Comparison of ENCODE assay signal across 18 mouse cellular contexts in genomic region chr11:8604789-8605569, GRCm38 (mm10). TPM values are rescaled to one million over a fixed set of nuclear protein-coding genes. Genes with fewer than 3 reads are reported as not detected.
A peak's percentile ranks its signal among the peaks of the same experiment; 100 is the strongest.
DNase-seq lines count a peak whose midpoint lies in the region; ATAC-seq lines count a peak whose summit lies in the region.
"Had no signal": no experiment of that assay in that cellular context is flagged by ENCODE, and none has a peak within 500 bp of the region (broad histone marks: within the 10 kb centered on the region; RNA-seq: fewer than 3 reads in every experiment).

No protein-coding gene starts in this region.

- H3K27ac ChIP-seq in heart, embryonic 12.5 days (ENCODE audit: poor library complexity, severe bottlenecking) = no peak overlapping the region
- no peak overlapping the region for H3K27ac ChIP-seq in liver, embryonic 16.5 days (ENCODE audit: low read length)
- H3K27ac ChIP-seq in liver, embryonic 11.5 days (ENCODE audit: low read depth, low read length) = no peak overlapping the region
- peak overlapping the region; percentile 88 for H3K27ac ChIP-seq in macrophage
- H3K27ac ChIP-seq: embryonic facial prominence, embryonic 15.5 days; heart, embryonic 10.5 days; hindbrain, embryonic 15.5 days; left cerebral cortex, adult 2 months; lung, embryonic 15.5 days had no signal

- H3K9me3 ChIP-seq in heart, embryonic 12.5 days (replicated peaks) = no peaks in the 10 kb centered on the region; the same call in 1 of the 2 replicates
- no peaks in the 10 kb centered on the region for H3K9me3 ChIP-seq in liver, embryonic 16.5 days (replicated peaks; ENCODE audit: control insufficient read depth, low read length)
- no peaks in the 10 kb centered on the region for H3K9me3 ChIP-seq in liver, embryonic 11.5 days (ENCODE audit: control insufficient read depth, low read length)
- H3K9me3 ChIP-seq: embryonic facial prominence, embryonic 15.5 days; heart, embryonic 10.5 days; hindbrain, embryonic 15.5 days; lung, embryonic 15.5 days had no signal

- H3K27me3 ChIP-seq in heart, embryonic 12.5 days (replicated peaks) = no peaks in the 10 kb centered on the region
- H3K27me3 ChIP-seq in liver, embryonic 16.5 days (ENCODE audit: control insufficient read depth, insufficient read depth, low read depth, low read length) = no peaks in the 10 kb centered on the region
- no peaks in the 10 kb centered on the region for H3K27me3 ChIP-seq in liver, embryonic 11.5 days (replicated peaks; ENCODE audit: control insufficient read depth, insufficient read depth, low read length)
- H3K27me3 ChIP-seq: embryonic facial prominence, embryonic 15.5 days; hindbrain, embryonic 15.5 days; lung, embryonic 15.5 days had no signal

- 0 out of 2 replicates have a peak, but pooled peaks cover 6% of the 10 kb centered on the region for H3K36me3 ChIP-seq in heart, embryonic 12.5 days
- no peaks in the 10 kb centered on the region for H3K36me3 ChIP-seq in liver, embryonic 16.5 days (ENCODE audit: control insufficient read depth, insufficient read depth)
- no peaks in the 10 kb centered on the region; the same call in 1 of the 2 replicates for H3K36me3 ChIP-seq in liver, embryonic 11.5 days (ENCODE audit: control insufficient read depth, insufficient read depth, low read length)
- H3K36me3 ChIP-seq in macrophage (ENCODE audit: inconsistent target) = peaks cover 4% of the 10 kb centered on the region; the same call in 1 of the 2 replicates
- H3K36me3 ChIP-seq: hindbrain, embryonic 15.5 days had no signal

- DNase-seq in heart, adult 11 months = peak; percentile 93
- DNase-seq in liver, embryonic 11.5 days (ENCODE audit: low spot score) = no peak
- peak; percentile 99 for DNase-seq in R1 (ENCODE audit: low read depth, low spot score)
- no peak for DNase-seq in lung, postnatal 4 days
- DNase-seq in Muller cell, postnatal 12 days (ENCODE audit: inconsistent ontology term) = no peak
- DNase-seq: cerebellum, adult 18-20 months; kidney, adult 9 months; kidney, postnatal 36 days had no signal

- no peak overlapping the region for H3K4me3 ChIP-seq in heart, embryonic 12.5 days
- no peak overlapping the region for H3K4me3 ChIP-seq in liver, embryonic 16.5 days (ENCODE audit: low read depth, low read length)
- H3K4me3 ChIP-seq in liver, embryonic 11.5 days (ENCODE audit: low read depth, low read length) = no peak overlapping the region
- H3K4me3 ChIP-seq in macrophage (ENCODE audit: inconsistent target) = no peak overlapping the region
- H3K4me3 ChIP-seq: embryonic facial prominence, embryonic 15.5 days; heart, embryonic 10.5 days; hindbrain, embryonic 15.5 days; left cerebral cortex, adult 2 months; lung, embryonic 15.5 days had no signal

- ATAC-seq in heart, embryonic 12.5 days (ENCODE audit: insufficient number of reproducible peaks, low FRiP score) = no peak
- 0 out of 2 replicates have a peak, but pooled peaks have one; percentile 30 for ATAC-seq in liver, embryonic 16.5 days (ENCODE audit: low read depth)
- no peak for ATAC-seq in liver, embryonic 11.5 days (replicated peaks; ENCODE audit: low FRiP score)
- ATAC-seq: forebrain, embryonic 14.5 days had no signal

- H3K9ac ChIP-seq in heart, embryonic 12.5 days = no peak overlapping the region
- no peak overlapping the region for H3K9ac ChIP-seq in liver, embryonic 16.5 days (ENCODE audit: low read depth, low read length)
- no peak overlapping the region for H3K9ac ChIP-seq in liver, embryonic 11.5 days (ENCODE audit: low read depth, low read length)
- H3K9ac ChIP-seq: embryonic facial prominence, embryonic 15.5 days; hindbrain, embryonic 15.5 days; lung, embryonic 15.5 days had no signal

- WGBS in heart, embryonic 12.5 days = 80% methylated on average over 10 of the region's 10 CpGs
- WGBS in liver, embryonic 16.5 days (ENCODE audit: insufficient replicate concordance) = 59% methylated on average over 10 of the region's 10 CpGs
- 79% methylated on average over 10 of the region's 10 CpGs for WGBS in liver, embryonic 11.5 days
- 78% methylated on average over 10 of the region's 10 CpGs for WGBS in macrophage (ENCODE audit: missing documents)

- peaks cover 95% of the 10 kb centered on the region for H3K79me2 ChIP-seq in macrophage (ENCODE audit: inconsistent target)

- H3K4me1 ChIP-seq in heart, embryonic 12.5 days (replicated peaks) = peaks cover 26% of the 10 kb centered on the region
- H3K4me1 ChIP-seq in liver, embryonic 16.5 days (ENCODE audit: control insufficient read depth, low read depth, low read length) = no peaks in the 10 kb centered on the region; the same call in 1 of the 2 replicates
- peaks cover 8% of the 10 kb centered on the region for H3K4me1 ChIP-seq in liver, embryonic 11.5 days (replicated peaks; ENCODE audit: control insufficient read depth, insufficient read depth, low read length)

- no peak overlapping the region for H3K4me2 ChIP-seq in heart, embryonic 12.5 days
- H3K4me2 ChIP-seq in liver, embryonic 16.5 days (ENCODE audit: low read depth, low read length) = no peak overlapping the region
- no peak overlapping the region for H3K4me2 ChIP-seq in liver, embryonic 11.5 days
- H3K4me2 ChIP-seq: embryonic facial prominence, embryonic 15.5 days; hindbrain, embryonic 15.5 days; lung, embryonic 15.5 days; midbrain, embryonic 11.5 days had no signal

RNA-seq across cellular contexts. Expression of gene Tns3, which starts 59.4 kb away (rescaled TPM):
- 16.7 and 17.6 TPM in 2 replicates for polyA plus RNA-seq in heart, embryonic 12.5 days (2016; fragmentation: Nextera tagmentation; extraction: Ambion mirVana)
- 4.1 TPM in 2 replicates for polyA plus RNA-seq in liver, embryonic 16.5 days (2015; fragmentation: Nextera tagmentation; extraction: Ambion mirVana)
- 9.8 and 10.2 TPM in 2 replicates for polyA plus RNA-seq in liver, embryonic 11.5 days (2014; fragmentation: Nextera tagmentation; extraction: Ambion mirVana)
- 100 to 1,000 TPM; 135 to 354 (median 226) TPM for total RNA-seq in macrophage (2018; cell fraction: chromatin; rRNA removed)
- 100 to 1,000 TPM in 18 of 26 experiments, 10 to 100 TPM in 8; 75.9 to 159 (median 107) TPM for total RNA-seq in macrophage (2018; cell fraction: cytosol; rRNA removed)
- total RNA-seq in macrophage (2018; cell fraction: nucleus; rRNA removed) = 100 to 1,000 TPM; 103 to 320 (median 161) TPM
- 60.8 to 91.8 TPM (median 81.9 TPM) in 3 replicates for polyA plus RNA-seq in macrophage (2018)

Comparison
In these comparisons a context has a peak if more than half of its experiments do, and no peak if none do; other contexts are left out.
1. DNase-seq: peak in heart, adult 11 months (single experiment) and R1 (single experiment); none in liver, embryonic 11.5 days (single experiment), lung, postnatal 4 days (0 of 2) and Muller cell, postnatal 12 days (single experiment).